Mouse (Mus musculus) cortical plate, adult 2 months (tissue): ENCODE results near the gene Rasip1. TPM values are rescaled to one million over a fixed set of nuclear protein-coding genes. Genes with fewer than 3 reads are reported as not detected.

ENCODE experiments used
- H3K27ac ChIP-seq: fragments of 200-500 bp; 2 replicates; pipeline ENCODE4 v1.5.1; 2012; ENCODE audit warnings: low read length, control low read depth, inconsistent platforms; ENCODE audit not compliant: insufficient read depth
- H3K4me1 ChIP-seq: fragments of 200-500 bp; 2 replicates; pipeline ENCODE4 v1.6.1; 2011; ENCODE audit warnings: low read length; ENCODE audit not compliant: control insufficient read depth, insufficient read depth
- H3K4me3 ChIP-seq: fragments of 200-500 bp; 2 replicates; pipeline ENCODE4 v1.5.1; 2011; ENCODE audit warnings: mild to moderate bottlenecking, low read length, control low read depth; ENCODE audit not compliant: insufficient read depth
- CTCF ChIP-seq: fragments of 200-500 bp; IDR thresholded peaks from 2 replicates; pipeline ENCODE4 v1.5.1; 2011; ENCODE audit warnings: mild to moderate bottlenecking, control low read depth, low read length; ENCODE audit not compliant: insufficient read depth; ENCODE audit errors: extremely low read depth
- POLR2A ChIP-seq: fragments of 200-500 bp; IDR thresholded peaks from 2 replicates; pipeline ENCODE4 v1.6.1; 2011; ENCODE audit warnings: mild to moderate bottlenecking, low read length, control low read depth; ENCODE audit not compliant: insufficient read depth; ENCODE audit errors: extremely low read depth
- polyA plus RNA-seq: library from polyadenylated mRNA; depleted of rRNA; stranded (reverse); fragments of >200 nt; gene quantifications from 2 replicates; pipeline ENCODE4 v1.2.3, GENCODE M21; 2012

Rasip1 gene
- polyA plus RNA-seq, 1 experiment: 6.9 TPM

GRCm38 (mm10) chr7:45634946-45635681 is 7.8 kb downstream of the Rasip1 start:
- H3K4me1 ChIP-seq: no peaks in the 10 kb centered on the region; the same call in 1 of the 2 replicates

DNA sequence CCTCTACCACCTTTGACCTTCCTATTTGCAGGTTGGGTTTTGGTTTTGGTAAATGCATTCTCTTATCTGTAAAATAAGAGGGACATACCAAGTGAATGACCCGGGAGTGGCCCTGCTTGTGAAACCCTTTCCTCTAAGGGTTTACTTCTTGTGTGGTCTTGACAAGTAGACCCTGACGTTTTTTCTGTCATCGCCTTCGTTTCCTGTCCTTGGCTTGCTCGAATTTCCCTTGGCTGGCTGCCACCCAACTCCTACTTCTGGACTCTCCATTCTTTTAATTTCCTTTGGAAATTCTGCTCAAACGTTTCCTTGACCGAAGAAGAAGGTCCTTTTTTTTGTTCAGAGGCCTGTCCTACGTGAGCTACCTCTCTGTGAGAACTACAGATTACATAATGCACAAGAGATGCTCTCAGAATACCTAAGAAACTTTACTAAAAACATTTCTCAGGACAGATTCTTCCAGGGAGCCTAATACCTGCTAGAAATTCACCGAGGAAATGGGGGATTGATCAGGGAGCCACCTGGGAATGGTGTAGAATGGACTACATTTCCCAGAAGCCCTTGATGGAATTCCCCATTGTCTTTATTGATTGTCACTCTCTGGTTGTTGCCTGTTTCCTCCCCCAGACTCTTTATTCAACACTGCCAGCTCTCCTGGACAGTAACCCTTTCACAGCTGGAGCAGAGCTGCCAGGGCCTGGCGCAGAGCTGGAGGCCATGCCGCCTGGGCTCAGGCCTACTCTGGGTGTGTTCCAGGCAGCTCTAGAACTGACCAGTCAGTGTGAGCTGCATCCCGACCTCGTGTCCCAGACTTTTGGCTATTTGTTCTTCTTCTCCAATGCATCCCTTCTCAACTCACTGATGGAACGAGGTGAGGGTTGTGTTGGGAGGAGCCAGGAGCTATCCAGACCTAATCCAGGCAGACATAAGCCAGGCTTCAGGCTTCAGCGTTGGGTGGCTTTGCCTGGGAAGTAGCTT is 8.7 kb downstream of the Rasip1 start:
- H3K27ac ChIP-seq: no peak overlapping the region
- no peak for TF ChIP-seq POLR2A
- TF ChIP-seq CTCF: no peak
- H3K4me1 ChIP-seq: no peaks in the 10 kb centered on the region; the same call in 1 of the 2 replicates
- no peak overlapping the region for H3K4me3 ChIP-seq

More at GRCm38 (mm10) chr7:45634946-45635681, 7.8 kb downstream of the Rasip1 start:
- Histone ChIP-seq H3K27ac (no peak overlapping the region), H3K4me3 (no peak overlapping the region)
- TF ChIP-seq CTCF (no peak), POLR2A (peak; percentile 31; the same call in 1 of the 2 replicates)

DNA sequence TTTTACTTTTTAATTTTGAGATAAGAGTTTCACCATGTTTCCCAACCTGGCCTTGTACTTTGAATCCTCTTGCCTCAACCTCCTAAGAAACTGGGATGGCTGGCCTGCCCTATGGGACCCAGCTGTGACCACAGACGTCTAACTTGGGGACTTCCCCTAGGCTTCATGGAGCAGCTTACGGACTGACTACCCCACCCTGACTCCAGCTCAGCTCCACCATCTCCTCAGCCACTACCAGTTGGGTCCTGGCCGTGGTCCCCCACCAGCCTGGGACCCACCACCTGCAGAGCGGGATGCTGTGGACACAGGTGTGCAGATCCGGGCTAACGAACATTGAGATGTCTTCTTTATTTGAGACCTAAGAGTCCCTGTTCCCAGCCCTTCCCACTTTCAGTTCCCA is 10.4 kb downstream of the Rasip1 start:
- H3K4me3 ChIP-seq: no peak overlapping the region
- no peaks in the 10 kb centered on the region; the same call in 1 of the 2 replicates for H3K4me1 ChIP-seq
- no peak overlapping the region for H3K27ac ChIP-seq
- TF ChIP-seq CTCF: no peak
- TF ChIP-seq POLR2A: no peak

DNA sequence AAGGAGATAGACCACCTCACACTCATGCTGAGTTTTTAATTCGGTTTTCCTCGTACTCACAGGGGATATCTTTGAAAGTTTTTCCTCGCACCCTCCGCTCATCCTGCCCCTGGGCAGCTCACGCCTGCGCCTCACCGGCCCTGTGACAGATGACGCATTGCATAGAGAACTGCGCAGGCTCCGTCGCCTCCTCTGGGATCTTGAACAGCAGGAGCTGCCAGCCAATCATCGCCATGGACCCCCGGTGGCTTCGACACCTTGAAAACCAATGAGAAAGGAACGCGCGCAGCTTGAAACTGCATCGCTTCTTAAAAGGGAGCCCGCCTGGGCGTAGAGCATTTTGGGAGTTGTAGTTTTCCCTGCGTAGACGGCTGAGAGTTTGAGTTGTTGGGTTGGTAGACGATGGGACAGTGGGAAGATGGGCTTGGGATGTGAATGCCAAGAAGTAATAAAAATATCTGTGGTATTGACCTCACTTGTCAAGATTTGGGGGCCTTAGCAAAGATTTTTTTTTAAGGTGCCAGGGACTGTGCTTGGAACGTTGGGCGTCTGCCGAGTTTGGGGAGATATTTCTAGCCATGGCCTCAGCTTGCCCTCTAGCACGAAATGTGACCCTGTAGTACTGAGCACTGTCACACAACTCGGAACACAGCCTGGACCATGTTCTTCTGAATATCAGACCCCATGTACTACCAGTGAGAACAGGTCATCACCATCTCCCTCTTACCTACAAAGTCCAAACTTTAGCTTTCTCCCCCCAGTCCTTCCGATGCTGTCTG is 11.5 kb downstream of the Rasip1 start:
- Histone ChIP-seq H3K4me3 (peak overlapping the region; percentile 31), H3K4me1 (no peaks in the 10 kb centered on the region; the same call in 1 of the 2 replicates), H3K27ac (no peak overlapping the region)
- TF ChIP-seq POLR2A (peak; percentile 94), CTCF (no peak)

DNA sequence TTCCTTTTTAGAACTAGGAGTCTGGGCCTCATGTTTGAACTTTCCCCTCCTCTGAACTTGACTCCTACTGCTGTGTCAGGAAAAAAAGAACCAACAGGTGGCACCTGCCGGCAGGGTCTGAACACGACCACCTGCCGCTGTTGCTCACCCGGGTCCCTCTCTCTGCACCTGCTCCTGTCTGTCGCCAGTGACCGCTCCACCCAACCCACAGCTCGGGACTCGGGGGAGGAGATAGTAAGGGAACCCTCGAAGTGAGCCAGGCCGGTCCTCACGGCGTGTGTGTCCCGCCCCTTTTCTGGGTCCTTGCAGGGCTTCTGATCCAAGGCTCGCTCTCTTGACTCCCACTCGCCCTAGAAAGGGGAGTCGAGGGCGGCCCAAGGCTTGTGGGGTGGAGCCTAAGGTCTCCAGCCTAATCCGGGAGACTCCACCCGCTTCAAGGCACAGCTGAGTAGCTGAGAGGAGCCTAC is 12.3 kb downstream of the Rasip1 start, which contains the start of gene Mamstr:
Mamstr (plus strand) TSS at position 417 of the 467 bp plus-strand sequence.
- TF ChIP-seq POLR2A (no peak), CTCF (no peak)
- H3K4me3 ChIP-seq: no peak within 1 kb of the TSS
- H3K4me1 ChIP-seq: no peaks in the 10 kb centered on the region; the same call in 1 of the 2 replicates
- H3K27ac ChIP-seq: no peak within 1 kb of the TSS

- Histone ChIP-seq H3K4me1 (no peaks in the 10 kb centered on the region; the same call in 1 of the 2 replicates), H3K27ac (no peak overlapping the region), H3K4me3 (no peak overlapping the region)
- TF ChIP-seq CTCF (no peak), POLR2A (0 out of 2 replicates have a peak, but pooled peaks have one; percentile 12)
These were observed 13.1 kb downstream of the Rasip1 start for GRCm38 (mm10) chr7:45640191-45640957.

DNA sequence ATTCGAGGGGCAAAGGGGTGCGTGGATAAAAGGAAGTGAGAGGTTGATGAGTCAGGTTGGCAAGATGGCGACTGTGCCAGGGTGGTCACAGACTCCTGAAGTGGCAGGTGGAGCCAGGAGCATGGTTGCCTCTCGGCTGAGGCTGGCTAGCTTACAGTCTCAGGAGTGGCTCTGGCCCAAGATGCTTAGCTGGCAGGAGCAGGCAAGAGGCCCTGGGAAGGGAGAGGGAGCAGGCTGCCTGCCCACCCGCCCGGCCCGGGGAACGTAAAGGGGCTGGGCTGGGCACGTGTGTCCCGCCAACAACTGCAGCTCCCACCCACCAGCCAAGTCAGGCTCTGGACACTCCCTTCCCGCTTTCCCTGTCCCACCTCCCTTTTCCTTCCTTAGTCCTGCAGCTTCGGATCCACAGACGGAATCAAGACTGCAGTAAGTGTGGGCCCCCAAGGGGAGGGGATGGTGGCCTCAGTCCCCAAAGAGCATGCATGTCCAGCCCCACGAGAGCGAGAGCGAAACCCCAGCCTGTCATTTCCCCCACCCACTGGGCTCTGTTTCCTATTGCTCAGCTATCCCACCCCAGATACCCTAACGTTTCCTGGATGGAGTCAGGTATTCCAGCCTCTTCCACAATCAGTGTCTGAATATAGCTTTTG is 14.2 kb downstream of the Rasip1 start:
- Histone ChIP-seq H3K4me1 (no peaks in the 10 kb centered on the region; the same call in 1 of the 2 replicates), H3K27ac (no peak overlapping the region), H3K4me3 (no peak overlapping the region)
- no peak for TF ChIP-seq CTCF
- no peak for TF ChIP-seq POLR2A

- TF ChIP-seq POLR2A: no peak
- no peak for TF ChIP-seq CTCF
- H3K4me3 ChIP-seq: no peak overlapping the region
- H3K4me1 ChIP-seq: no peaks in the 10 kb centered on the region; the same call in 1 of the 2 replicates
- no peak overlapping the region for H3K27ac ChIP-seq
These were observed 14.8 kb downstream of the Rasip1 start for GRCm38 (mm10) chr7:45642083-45642482.
